Mouse (Mus musculus): ENCODE results near the gene Rpl28.

DNA sequence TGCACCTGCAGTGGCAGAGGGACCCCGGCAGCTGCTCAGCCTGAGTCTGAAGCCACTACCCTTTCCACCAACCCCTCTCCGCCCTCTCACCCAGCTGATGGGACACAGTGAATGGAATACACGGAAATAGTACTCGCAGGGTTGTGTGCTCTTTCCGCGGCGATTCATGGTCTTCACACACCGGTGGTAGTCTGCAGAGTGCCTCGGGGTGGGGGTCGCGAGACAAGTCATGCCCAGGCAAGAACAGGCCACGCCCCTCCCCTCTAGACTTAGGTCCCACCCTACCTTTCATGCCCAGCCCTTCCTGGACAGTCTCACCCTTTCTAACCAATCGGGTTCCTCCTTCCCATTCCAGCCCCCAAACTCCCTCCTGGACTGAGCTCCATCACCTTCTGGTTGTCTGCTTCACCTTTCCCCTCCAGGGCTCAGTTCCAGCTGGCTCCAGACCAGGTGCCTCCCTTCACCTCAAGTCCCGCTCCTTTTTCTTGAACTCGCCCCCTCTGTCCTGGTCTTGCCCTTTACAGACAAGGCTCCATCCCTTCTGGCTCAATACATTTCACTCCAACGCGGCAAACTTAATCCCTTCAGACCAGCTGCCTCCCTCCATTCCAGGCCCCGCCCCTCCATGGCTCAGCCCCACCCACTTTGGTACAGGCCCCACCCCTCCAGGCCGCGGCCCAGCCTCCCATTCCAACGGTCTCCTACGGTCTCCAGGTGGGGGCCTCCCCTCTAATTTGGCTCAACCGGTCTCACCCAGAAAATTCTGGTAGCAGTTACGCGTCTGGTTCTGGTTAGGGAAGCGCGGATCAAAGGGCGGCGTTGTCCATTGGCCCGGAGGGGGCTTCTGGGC is 40.5 kb upstream of the Rpl28 start:
- no peak for TF ChIP-seq CTCF (IDR thresholded peaks at IDR 0.05; ENCODE audit: low read depth)
- TF ChIP-seq EP300 (IDR thresholded peaks at IDR 0.05; ENCODE audit: low read depth) = no peak
